Mouse (Mus musculus) thymus, postnatal 4 days (tissue): ENCODE measurements around the gene Artn.

Source experiments
- DNase-seq: peaks from one replicate; pipeline ENCODE4 v3.0.0; 2021

The Artn gene

GRCm38 (mm10) chr4:117929391-117929881 is at the start of gene Artn:
Gene Artn (minus strand): TSS chr4:117929763.
- peak; percentile 20 for DNase-seq

DNA sequence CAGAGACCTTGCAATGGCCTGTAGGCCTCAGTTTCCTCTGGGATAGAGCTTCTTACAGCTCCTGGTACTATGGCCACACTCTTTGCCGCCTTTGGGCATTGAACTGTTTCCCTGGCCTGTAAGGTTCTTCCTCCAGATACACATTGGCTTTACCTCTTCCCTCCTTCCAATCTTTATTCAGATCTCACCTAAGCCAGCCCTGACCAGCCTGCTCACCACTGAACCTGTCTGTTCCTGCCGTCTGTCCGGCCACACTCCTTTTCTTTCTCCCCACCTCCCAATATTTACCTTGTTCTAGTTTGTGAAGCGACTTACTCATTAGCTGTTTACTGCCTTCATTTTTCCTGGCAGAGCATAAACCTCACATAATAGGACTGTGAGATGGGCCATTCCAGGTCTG is 49.6 kb upstream of the Artn start:
- no peak for DNase-seq

GRCm38 (mm10) chr4:117978282-117978681 is 48.7 kb upstream of the Artn start:
- DNase-seq = no peak

DNA sequence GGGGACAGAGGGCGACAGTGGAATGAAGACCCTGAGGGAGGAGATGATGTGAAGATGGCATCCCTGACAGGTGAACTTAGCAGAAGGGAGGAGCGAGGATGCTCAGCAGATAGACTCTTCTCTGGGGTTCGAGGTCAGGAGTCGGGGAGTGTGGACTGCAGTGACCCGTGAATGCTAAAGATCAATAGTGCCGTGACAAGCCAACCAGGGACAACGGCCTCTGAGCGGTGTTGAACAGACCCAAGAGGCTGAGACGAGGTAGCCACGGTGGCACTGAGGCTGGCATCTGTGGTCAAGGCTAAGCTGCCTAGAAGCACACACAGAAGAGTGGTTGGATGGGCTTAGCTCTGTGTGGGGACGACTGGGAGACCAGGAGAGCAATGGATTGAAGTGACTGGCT is 48.3 kb upstream of the Artn start:
- no peak for DNase-seq

GRCm38 (mm10) chr4:117977371-117977770 is 47.8 kb upstream of the Artn start:
- no peak for DNase-seq

DNA sequence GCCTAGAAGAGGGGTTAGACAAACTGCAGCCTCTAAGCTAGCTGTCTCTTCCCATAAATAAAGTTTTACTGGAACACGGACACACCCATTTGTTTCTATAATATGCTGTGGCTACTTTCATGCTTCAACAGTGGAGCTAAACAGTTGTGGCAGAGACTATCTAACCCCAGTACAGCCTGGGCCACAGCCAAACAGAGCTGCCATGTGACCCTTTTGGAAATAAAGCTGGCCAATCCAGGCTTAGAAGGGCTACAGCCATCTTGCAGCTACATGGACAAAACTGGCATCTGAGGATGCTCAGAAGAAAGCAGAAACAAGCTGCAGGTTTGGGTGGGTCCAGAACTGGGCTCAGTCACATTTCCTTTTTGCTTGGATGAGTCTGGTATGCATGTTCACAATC is 46.3 kb upstream of the Artn start:
- no peak for DNase-seq

DNA sequence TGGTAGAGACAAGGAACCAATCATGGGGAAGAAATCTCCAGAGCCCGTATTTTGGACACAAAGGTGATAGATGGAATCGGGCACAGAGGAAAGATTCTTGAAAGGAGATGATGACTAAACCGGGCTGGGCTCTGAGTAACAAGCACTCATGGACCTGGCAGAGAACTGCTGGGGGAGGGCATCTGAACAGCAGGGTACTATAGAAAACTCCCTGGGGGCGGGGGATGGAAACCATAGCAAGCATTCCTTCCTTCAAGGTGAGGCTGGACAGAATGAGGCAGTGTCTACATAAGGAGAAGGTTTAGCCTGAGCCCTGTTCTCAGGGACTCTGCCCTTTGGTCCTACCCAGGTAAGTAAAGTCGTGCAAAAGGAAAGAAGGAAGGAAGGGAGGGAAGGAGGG is 45.2 kb upstream of the Artn start:
- DNase-seq = no peak

DNA sequence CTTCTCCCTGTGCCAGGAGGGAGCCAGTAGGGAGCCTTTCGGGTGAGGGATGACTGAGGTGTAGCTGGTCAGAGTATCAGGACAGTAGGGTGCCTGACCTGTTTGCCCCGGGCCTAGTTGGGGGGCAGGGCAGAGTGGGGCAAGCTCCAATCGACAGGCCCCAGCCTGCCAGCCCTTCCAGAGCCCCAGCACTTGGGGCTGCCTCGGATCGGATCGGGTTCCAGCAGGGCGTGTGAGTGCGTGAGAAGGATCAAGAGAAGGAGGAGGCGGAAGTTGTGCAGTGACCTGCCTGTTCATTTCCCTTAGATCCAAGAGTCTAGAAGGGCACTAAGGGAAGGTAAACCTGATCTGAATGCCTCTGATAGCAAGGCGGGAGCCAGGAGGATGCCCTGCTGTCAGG is 43.4 kb upstream of the Artn start:
- DNase-seq = no peak

DNA sequence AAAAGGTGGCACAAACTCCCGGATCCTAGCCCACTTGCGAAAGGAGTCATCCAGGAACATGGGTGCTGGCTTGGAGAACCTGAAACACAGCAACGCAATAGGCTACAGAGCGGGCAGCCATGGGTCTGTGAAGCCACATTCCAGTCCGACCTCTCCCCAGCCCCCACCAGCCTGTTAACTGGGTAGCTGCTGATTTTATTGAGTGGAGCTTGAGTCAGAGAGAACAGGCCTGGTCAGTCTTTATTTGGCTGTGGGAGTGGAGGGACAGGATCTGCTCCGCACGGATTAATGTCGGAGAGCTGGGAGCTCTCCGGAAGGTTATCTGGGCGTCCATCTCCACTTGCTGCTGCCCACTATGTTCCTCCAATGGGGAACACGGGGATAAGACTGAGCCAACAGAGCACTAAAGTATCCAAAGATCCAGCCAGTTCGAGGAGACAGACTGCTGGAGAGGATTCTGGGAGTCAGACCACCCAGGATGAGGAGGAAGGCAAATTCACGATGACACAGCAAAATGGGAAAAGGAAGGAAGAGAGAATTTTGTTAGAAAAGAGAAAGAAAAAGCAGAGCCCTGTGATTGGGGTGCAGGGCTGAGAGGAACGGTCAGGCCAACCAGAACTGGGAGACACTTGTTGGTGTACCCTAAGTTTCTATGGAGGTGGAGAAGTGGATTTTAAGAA is 34.9 kb upstream of the Artn start:
- no peak for DNase-seq

- no peak for DNase-seq
Observed at GRCm38 (mm10) chr4:117957492-117957891, 27.9 kb upstream of the Artn start.

DNA sequence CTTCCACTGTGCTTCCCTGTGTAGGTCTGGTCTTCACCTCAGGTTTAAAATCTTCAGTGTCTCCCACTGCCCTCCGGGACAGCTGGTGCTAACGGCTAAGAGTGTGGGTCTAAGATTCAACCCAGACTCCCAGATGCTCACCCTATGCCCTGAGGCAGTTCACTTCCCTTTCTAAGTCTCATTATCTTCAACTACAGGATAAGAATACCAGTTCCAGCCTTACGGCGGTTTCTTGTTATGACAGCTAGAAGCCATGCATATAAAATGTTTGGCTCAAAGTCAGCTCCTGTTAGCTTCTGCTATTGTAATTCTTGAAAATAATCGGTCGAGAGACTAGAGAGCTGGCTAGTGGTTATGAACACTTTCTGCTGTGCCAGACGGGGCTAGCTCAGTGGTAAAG is 17.9 kb upstream of the Artn start:
- no peak for DNase-seq

DNA sequence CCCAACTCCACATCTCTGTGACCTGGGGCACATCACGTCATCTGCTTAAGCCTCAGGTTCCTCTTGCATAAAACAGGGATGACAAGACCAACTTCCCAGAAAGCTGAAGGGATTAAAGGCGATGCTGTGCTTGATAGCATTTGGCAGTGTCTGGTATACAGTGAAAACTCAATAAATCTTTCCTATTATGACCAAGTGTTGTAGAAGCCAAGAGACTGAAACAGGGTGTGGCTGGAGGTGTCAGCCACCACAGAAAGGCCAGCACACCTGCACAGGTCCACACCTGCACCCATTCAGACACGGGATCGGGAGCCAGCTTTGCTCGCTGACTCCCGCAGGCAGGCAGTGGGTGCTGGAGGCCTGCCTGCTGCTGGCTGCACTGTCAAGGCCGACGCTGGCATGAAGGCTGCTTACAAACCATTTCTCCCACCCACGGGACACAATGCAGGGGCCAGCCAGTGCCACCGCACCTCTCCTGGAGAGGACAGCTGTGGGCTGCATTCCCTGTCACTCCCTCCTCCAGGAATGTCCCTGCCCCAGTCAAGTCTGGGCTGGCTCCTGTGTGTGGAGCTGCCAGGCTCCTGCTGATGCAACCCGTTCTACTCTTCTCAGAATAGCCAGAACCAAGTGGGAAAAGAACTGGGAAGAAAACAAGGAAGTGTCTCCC is 17.2 kb upstream of the Artn start:
- DNase-seq = no peak

- DNase-seq = no peak
Observed at GRCm38 (mm10) chr4:117943317-117943716, 13.8 kb upstream of the Artn start.

GRCm38 (mm10) chr4:117936964-117937363 is 7.4 kb upstream of the Artn start:
- no peak for DNase-seq

DNA sequence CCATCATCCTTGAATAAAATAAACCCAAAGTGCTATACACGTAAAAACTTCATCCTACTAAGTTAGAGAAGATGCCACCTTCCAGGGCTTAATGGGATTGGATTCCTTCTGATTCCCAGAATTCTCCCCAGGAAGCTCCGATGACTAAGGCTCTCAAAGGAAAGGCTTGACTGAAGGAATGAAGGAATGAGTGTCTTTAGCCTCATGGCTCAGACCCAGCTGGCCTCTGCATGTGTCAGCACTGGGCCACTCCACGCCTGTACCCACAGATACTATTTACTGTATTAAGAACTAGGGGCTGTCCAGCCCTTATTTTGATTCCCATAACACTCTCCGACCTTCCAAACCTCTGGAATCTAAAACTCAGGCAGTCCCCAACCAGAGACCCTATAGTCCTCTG is 4.5 kb upstream of the Artn start:
- DNase-seq = no peak

- DNase-seq = no peak
Observed at GRCm38 (mm10) chr4:117933248-117933647, 3.7 kb upstream of the Artn start.

DNA sequence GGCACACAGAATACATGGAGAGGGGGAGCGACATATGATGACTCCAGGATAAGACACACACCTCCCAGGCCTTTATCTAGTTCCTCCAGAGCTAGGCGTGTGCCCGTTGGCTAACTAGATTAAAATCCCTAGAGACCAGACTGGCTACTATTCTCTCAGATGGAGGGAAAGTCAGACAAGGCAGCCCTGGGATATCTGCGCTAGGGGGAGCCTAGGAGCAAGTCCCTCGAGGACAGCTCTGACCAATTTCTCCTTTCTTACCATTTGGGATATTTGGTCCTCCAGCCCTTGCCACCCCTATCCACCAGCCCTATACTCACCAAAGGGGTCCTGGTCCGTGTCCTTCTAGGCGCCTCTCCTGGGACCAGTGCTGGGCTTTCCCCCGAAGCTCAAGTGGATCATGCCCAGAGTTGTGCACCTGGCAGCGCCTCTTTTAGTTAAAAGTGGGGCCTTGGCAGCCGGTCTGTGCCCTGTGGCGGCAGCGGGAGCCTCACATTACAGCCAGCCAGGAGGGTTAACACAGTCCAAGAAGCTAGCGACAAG is 793 bp downstream of the Artn start:
- DNase-seq = peak; percentile 49

GRCm38 (mm10) chr4:117928234-117928633 is 1.3 kb downstream of the Artn start:
- peak; percentile 70 for DNase-seq

- DNase-seq = peak; percentile 71
Observed at GRCm38 (mm10) chr4:117926545-117927482, 2.7 kb downstream of the Artn start.

- DNase-seq = no peak
Observed at GRCm38 (mm10) chr4:117924916-117925315, 4.6 kb downstream of the Artn start.

DNA sequence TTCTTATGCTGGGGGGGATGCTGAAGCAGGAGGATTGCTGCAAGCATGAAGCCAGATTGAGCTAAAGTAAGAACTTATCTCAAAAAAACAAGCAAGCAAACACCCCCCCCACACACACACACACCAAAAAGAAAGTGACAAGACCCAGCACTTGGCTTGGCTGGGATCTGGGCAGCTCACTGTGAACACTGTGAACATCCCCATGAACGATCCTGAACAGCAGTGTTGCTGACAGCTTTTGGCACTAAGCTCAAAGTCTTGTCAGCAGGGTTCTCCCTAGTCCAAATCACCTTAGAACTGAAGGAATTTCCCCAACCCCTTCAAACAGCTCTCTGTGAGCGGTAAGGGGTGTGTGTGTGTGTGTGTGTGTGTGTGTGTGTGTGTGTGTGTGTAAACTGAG is 6.1 kb downstream of the Artn start:
- no peak for DNase-seq

DNA sequence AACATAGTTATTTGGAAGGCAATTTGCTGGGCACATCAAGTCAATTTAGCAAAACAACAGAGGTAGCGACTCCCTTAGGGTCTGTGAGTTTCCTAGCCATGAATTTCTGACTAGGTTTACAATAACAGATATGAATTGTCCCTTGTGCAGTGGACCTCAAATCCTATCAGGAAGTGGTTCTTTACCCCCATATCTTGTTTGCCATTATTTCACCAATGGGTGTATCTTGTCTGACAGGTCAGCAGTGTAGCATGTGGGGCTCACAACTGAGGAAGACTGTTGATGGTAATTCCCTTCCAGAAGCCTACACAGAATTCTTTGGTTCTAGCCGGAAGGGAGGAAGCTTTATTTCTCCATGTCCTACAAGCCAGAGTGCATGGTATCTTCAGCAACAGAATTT is 8.2 kb downstream of the Artn start:
- DNase-seq = no peak

DNA sequence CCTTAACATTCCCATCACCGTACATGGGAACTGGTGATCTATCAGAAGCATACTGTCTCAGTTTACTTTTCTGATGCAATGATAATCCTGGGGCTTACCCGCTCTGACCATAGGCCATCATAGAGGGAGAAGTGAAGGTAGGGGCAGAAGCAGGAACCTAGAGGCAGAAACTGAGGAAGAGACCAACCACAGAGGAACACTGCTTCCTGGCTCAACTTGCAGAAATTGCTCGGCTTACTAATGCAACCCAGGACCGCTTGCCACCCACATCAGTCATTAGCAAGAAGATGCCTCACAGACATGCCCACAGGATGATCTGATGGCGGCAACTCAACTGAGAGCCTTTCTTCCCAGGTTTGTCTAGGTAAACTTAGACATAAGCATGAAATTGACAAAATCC is 10.8 kb downstream of the Artn start:
- no peak for DNase-seq
